Mouse (Mus musculus) spleen, postnatal 14 days (tissue): ENCODE data around the gene Osbp2.

Experiments
- DNase-seq, 2 experiments: peaks; one replicate each; pipeline ENCODE4 v3.0.0; 2021 to 2022; ENCODE audit warnings: low spot score in 2 of 2

The Osbp2 gene

DNA sequence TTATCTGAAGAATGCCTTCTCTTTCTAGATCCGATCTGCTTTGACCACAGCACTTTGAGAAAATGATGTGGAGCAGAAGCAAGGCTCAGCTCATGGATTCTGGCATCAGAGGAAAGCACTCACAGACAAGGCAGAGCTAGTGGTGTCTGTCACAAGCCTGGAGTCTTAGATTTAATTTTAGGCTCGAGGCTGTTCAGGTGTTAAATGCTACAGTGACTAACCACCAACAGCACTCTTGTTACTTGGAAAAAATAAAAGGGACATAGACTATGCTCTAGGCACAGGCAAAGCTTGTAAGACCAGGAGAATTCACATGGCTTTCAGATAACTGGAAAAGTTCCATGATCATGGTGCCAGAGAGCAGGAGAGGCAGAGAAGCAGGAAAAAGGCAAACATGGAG lies 40.3 kb downstream of the Osbp2 start:
- no peak for DNase-seq

DNA sequence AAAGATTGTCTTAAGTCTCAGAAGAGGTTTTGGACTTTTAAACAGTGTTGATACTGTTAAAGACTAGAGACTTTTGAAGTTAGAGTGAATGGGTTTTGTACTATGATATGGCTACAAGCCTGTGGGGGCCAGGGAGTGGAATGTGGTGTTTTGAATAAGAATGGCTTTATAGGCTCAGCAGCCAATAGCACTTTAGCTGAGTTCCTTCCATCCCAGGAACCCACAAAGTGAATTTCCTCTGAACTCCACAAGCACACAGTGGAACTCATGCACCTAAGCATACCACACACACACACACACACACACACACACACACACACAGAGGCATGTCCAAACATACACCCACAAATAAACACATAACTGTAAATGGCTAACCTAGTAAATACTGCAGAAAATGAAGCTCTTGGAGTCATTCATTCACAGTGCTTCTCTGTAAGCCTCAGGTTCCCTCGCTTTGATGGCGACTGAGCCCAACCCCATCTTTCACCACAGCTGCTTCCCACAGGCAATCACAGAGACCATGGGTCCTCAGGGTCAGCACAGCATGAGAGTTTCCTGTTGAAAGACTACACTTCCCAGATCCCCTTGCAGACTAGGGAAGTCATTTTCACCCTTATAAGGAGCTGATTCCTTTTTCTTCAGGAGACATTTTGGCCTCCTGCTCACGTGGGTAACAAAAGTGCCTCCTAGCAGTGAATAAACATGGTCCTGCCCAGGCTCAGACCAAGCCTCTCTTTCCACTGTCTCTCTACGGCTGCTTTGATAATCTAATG lies 45.5 kb downstream of the Osbp2 start:
- DNase-seq: no peak

DNA sequence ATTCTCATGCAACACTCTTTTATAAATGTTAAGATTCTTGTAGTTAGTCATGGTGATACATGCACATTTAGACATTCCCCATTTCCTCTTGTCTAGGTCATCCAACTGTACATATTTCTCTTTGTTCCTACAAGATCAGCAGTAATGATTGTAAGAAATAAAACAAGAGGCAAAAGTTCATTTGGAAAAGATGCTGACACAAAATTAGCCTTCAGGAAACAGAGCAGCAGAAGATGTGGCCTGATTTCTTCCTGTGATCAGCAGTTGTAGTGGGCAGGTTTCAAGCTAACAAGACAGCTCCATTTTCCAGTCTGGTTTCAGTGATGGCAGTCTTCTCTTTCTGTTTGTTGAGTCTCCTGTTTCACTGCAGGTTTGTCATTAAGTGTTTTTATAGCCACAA lies 47.8 kb downstream of the Osbp2 start:
- DNase-seq: no peak

DNA sequence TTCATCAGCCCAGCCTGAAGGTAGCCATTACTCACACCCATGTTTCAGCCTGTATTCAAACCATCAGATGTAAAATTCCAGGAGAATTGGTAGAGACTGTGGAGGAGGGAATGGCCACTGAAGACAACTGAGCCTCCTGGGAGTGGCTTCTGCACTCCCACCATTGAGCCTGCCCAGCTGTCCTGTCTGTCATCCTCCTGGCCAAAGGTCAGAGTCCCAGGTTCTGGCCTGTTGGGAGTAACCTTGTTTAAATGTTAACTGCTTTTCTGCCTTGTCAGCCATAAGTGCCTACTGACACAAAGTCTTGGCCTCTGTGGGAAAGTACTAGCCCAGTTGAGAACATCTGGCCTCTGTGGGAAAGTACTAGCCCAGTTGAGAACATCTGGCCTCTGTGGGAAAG lies 50.4 kb downstream of the Osbp2 start:
- DNase-seq: no peak

DNA sequence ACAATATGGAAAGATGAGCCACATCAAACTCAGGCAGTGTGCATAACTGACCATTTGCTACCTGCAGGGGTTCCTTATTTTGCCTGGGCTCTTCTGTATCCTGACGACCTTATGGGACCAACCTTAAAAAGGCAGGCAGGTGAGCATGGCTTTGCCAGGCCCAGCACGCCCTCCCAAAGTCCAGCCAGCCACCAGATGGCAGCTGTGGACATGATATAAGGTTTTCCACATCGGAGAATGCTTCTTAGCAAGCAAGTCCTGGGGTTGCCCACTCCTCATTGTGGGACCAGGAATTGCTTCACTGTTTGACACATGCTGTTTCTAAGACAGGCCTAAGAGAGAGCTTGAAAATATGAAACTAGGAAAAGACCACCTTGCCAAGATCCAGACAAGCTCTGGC lies 55.5 kb downstream of the Osbp2 start:
- DNase-seq: no peak

DNA sequence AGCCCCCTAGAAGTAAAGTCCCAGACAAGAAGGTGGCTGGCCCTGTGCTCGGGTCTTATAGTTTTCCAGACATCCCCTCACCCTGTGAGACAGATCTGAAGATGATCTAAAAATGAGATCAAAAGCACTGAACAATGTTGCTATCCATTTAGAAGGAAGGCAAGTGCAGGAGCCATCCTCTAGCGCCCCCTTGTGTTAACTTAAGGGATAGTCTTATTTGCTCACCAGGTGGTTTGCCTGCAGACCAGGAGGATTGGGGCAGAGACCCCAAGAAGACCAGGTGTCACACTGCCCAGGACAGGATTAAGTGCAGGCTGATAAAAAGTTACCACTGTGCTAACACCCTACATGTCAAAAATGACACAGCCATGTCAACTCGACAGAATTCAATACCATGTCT lies 58.3 kb downstream of the Osbp2 start:
- no peak for DNase-seq

DNA sequence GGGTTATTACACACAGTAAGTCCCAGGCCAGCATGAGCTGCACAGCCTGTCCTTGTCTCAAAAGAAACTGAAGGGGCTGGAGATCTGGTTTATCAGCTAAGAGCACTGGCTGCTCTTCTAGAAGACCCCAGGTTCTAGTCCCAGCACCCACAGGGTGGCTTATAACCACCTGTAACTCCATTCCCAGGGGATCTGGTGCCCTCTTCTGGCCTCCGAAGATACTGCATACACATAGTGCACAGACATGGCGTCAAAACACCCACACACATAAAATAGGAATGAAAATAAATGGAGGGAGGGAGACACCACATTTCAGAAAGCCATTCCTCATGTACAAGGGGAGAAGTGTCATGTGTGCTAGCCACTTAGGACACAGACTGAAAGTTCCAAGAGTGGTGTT lies 59.1 kb downstream of the Osbp2 start:
- DNase-seq: no peak

DNA sequence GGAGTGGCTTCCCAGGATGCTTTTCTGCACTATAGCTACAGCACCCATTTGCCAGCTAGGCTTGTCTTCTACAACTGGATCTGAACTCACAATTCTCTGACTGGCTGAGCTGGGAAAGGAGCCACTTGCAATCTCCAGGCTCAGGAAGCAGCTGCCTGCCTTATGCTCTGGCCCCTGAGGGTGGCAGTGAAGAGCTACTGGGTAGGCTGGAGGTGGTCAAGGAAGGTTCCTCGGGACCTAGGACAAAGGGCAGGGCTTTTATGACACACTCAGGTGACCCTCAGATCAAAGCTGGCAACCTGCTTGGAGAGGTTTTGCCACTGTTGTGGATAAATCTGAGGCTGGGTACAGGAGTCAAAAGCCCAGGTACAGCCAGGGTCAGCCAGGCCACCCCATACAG lies 61.6 kb downstream of the Osbp2 start:
- no peak for DNase-seq

DNA sequence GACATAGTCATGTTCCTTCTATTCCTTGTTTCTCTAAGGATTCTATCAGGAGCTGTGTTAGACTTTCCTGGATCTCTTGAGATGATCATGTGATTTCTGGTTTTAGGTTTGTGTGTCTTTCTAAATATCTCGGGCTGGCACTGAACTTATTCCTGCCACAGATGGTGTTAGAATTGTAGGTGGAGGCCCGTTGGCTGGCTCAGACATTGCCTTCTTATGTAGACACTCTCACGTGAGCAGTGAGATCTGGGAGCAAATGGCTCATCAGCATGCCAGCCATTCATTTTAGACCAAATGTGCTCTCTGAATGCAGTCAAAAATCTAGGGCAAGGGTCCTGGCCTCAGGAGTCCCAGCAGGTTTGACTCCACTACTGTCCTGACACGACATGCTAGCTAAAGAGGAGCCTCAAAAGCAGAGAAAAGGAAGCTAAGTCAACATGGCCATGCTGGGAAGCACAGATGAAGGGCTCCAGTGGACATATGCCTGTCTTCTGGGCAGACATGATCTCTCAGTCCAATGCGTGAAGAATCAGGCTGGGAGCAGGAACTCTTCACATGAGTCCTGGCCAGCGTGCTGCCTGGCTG lies 66.0 kb downstream of the Osbp2 start:
- DNase-seq: no peak

DNA sequence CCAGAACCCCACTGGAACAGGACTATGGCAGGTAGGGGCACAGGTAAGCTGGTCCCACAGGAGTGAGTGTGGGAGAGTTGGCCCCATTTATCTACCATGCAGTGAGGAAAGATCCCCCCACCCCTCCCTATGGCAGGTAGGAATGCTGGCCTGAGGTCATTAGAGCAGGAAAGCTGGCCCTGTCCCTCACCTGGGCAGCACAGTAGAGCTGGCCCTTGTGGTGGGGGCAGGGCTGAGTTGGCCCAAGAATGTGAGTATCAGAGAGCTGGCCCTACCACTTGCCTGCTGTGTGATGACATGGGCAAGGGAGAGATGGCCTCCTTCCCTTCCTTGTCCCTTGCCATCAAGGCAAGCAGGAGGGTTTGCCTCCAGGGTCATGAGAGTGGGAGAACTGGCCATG lies 73.0 kb downstream of the Osbp2 start:
- DNase-seq: no peak

DNA sequence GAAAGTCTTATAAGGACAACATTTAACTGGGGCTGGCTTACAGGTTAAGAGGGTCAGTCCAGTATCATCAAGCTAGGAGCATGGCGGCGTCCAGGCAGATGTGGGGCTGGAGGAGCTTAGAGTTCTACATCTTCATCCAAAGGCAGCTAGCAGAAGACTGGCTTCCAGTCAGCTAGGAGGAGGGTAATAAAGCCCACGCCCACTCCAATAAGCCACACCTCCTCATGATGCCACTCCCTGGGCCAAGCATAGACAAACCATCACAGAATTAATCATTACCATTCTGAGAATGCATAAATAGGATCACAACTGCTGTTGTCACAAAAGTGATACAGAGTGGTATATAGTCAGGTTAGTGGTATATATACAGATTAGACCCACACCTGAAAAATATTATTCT lies 73.8 kb downstream of the Osbp2 start:
- no peak for DNase-seq

DNA sequence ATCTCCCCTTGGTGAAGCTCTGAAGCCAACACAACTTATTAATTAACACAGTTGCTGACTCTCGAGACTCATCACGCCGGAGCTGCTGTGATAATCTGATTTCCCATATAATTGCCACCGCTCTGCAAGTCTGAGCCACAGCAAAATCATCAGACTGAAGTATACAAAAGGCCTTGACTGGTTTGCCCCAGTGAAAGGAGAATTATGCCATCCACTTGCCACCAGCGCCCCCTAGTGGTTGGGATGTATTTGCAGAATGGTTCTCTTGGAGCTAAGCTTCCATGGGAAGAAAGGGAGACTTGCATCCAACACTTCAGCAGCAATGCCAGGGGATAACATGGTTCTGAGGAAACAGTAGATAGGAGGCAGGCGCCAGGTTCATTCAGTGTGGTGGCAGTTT lies 77.1 kb downstream of the Osbp2 start:
- DNase-seq: peak; percentile 25 to 64

DNA sequence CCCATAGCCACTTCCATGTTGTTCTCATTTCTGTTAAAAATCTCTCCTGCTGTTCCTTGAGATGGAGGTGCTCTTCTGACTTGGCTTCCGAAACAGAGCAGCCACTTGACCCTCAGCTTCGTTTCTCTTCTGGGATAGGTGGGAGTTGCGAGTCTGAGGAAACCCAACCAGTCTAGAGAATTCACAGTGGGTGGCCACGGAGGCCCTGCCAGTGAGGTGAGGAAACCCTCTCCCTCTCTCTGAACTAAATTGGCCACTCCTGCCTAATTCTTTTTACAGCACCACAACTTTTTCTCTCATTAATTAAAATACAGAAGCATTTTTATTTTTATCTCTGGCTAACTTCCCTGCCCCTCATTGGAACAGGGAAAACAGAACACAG lies 88.4 kb downstream of the Osbp2 start:
- DNase-seq: no peak

DNA sequence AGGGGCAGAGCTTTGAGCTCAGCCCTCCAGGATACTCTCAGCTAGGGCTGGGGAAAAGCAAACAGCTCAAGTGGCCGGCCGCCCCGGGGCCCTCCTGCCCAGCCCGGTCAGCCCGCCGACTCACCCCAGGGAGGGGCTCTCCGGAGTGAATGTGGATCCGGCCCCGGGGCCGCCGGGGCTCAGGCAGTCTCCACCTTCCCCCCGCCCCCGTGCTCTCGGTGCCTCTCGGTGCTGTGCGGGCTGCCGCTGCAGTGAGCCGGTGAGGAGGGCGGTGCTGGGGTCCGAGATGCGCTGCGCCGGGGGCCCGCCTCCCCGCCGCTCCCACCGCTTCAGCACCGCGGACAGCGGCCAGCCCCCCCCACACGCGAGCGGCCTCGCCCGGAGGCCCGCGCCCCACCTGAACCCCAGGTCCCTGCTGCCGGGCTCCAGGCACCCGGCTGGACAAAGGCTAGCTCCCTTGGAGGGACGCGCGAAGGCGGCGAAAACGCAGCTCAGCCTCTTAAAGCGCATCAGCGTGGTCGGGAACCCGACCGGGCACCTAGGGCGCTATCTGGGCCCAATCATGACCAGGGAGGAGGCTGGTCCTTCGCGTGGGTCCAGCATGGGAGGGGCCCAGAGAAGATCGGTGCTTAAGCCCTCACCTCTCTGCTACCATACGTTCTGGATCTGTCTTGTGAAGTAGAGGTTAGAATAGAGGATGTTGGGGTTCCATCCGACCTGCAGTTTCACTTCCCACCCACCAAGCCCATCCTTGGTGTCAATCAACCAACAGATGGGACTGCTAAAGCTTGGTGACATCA lies 89.0 kb downstream of the Osbp2 start:
- no peak for DNase-seq

DNA sequence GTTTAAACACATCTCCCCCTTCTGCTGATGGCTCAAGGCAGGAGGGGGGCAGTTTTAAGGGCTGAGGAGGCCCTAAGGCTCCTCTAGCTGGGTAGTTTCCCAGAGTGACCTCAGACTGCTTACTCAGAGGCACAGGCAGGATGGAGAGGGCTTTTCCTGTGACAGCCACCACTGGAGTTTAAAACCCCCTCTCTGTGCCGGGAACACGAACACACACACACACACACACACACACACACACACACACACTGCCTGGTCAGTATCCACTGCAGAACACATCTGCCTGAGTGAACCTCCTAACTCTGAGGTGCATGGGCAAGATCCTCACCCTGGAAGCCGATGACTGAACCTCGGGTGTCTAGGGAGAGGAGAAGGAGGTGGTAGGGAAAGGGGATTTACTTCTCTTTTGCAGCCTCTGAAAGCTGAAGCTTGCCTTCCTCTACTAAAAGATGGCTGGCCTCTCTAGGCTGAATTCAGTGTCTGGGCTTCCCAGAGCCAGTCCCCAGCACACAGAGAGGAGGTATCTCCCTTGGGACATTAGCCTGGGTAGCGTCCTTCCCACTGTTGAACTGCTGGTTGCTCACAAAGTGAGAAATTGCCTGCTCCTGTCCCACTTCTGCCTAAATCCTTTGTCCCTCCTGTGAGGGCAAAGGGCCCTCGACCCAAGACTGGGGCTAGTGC lies 89.8 kb downstream of the Osbp2 start:
- DNase-seq: no peak

DNA sequence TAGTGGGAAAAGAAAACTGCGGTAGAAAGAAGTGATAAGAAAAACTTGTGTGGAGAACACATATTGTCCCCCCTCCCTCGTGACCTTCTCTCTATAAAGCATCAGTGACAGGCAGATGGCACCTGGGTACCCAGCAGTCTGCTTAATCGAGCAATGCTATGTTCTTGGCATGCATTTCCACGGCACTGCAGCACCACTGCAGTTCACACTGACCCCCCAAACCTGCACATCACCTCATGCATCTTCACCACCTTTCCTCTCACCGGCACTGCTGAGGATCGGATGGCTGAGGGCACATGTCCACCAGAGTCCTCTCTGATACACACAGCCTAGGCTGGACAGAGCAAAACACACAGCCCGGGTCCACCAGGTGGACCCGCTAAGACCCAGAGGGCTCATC lies 90.6 kb downstream of the Osbp2 start:
- no peak for DNase-seq

DNA sequence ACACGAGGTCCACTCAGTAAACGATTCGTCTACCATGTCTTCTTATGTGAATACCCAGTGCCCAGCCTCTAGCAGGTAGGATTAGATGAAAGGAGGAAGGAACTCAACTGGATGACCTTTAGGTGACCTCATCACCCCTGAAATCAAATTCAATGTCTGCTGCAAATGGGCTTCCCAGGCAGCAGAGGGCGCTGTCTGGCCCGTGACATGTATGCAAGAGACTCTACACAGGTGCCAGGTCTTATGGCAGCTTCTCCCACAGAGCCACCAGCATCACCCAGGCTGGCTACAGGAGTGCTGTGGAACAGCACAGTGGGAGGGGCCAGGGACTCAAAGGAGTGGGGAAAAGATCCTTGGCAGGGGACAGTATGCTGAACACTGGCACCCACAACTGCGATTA lies 92.4 kb downstream of the Osbp2 start:
- no peak for DNase-seq

DNA sequence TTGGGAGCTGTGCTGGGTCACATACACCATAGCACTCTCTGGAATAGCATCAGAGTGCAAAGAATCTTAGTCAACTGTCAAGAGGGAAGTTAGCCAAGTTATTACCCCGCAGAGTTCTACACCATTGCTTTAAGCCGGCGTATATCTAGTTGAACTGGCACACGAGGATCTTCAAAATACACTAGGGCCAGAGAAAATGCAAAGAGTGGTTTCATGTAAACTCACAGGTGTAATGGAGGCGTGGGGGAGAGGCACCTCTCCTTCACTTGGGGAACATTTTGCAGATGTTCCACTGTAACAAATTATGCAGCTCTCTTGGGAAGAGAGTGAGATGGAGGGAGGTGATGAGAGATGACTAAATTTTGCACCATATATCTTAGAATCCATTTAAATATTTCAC lies 95.9 kb downstream of the Osbp2 start:
- no peak for DNase-seq

DNA sequence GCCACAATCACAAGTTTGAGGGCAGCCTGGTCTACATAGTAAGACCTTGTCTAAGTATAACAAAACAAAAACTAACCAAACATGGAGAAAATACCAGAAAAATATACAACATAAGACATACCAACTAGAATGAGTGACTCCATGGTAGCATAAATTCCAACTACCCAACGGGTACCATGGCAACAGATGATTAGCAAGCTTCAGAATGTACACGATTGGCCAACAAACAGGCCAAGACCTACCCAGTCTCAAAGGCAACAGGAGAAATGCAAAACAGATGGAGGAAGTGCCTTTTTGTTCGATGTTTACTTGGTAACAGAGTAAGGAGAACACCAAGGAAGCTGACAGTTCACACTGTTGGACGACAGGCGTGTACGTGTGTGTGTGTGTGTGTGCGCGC lies 96.7 kb downstream of the Osbp2 start:
- no peak for DNase-seq

DNA sequence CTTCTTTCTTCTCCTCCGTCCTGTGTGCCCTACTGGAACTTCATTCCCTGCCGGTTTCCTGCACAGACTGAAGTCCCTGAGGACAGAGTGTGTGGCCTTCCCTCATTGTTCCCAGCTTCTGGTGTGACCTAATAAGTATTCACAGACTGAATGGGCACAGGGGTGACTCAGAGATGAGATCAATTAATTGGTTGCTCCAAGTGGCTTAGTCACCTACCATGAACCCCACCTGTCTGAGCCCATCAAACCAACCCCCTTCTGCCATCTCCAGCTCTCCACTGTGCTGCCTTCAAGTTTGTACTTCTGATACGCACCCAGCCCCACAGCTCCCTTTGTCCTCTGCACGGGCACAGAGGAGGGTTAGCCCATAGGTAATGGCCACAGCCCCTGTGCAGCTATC lies 99.4 kb downstream of the Osbp2 start:
- DNase-seq: no peak

DNA sequence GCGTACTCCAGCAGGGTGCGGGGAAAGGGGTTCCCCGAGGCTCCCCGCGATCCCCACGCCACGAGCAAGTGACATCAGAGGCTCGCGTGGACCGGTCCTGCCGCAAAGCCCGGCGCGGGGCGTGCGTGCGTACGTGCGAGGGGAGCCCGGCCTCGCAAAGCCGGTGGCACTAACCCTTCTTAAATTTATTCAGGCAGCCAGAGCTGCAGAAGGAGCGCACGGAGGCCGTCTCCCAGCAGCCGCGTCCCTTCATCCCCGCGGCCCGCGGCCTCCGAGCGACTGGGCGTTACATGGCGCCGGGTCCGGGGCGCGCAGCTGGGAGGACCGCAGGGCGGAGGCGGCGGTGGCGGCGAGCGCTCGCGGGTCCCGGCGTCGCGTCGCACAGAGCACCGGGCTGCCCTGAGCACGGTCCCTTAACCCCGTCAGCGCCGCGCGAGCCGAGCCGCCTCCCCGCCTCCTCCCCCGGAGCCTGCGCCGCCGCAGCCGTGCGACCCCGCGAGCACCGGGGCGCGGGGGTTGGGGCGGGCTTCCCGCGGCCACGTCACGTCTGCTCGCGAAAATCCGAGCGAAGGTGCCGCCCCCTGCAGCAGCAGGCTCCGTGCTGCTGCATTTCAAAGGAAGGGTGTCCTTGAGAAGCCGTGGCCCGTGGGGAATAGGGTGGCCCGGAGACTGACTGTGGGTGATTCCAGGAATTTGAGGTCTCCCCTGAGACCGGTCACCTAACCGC lies 101.8 kb downstream of the Osbp2 start:
- DNase-seq: no peak

DNA sequence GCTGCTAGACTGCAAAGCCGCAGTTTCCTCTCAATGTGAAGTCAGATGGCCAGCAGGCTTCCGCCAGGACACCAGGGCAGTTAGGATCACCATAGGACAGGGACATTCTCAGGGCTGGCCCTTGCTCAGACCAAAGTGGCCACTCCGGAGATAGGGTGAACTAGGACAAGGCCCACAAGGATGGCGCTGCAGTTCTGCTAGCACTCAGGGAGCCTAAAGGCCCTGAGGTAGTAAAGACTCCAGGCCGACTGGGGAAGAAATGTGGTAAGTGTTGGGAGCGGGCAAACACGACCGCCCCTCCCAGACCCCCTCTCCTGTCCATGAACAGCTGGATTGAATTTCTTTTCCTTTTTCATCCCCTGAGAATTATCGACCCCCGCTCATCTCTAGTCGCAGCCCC lies 102.4 kb downstream of the Osbp2 start:
- DNase-seq: no peak
